Mouse (Mus musculus): ENCODE data around the gene Mgat4a. TPM values are rescaled to one million over a fixed set of nuclear protein-coding genes. Genes with fewer than 3 reads are reported as not detected.

Mgat4a gene
- 13.9 TPM for polyA plus RNA-seq (2017; shearing (Covaris generic))

DNA sequence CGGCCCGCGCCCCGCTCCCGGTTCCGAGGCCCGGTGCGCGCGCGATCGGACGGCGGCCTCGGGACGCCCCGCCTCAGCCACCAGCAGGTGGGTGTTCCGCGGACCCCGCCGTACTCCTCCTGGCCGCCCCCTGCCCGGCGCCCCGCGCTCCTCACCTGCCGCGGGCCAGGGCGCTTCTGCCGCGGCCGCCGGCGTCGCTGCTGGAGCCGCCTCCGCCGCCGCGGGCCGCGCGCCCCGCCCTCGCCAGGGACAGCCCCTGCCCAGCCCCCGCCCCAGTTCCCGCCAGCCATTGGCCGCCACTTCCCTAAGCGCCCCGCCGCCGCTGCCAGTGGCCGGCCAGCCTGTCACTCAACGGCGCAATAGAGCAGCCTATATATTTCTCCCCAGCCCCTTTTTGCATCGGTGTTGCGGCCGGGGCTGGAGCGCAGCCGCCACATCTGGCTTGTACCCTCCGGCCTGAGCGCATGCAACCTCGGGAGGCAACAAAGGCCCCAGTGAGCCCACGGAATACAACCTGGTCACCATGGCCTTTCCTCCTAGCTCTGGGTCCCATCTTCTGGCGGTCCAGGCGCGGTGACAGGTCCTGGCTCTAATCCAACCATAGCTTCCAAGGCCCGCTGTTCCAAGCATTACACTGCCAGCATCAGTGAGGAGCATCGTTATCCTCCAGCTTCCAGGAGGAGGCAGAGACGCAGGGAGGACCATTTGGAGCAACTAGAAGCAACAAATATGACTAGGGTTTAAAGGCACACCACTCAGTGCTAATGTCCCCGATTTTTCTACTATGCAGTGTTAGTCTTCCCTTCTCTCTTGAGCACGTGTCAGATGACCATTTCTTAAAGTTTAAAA, at the start of gene Mgat4a:
TSS of gene Mgat4a (minus strand) at position 207 of the 849 bp plus-strand sequence.

GRCm38 (mm10) chr1:37429366-37430296, 111.2 kb downstream of the Mgat4a start, which contains the start of the genes Coa5 and Unc50:
TSS of gene Coa5 (minus strand) at chr1:37430103.
TSS of gene Unc50 (plus strand) at chr1:37430139.

Other genes with a start within 250 kb of the Mgat4a start
- gene Inpp4a, start 241.2 kb downstream of the Mgat4a start, polyA plus RNA-seq (2017; shearing (Covaris generic)), result 19.9 TPM
- 52.4 TPM for gene Coa5, start 110.9 kb downstream of the Mgat4a start, polyA plus RNA-seq (2017; shearing (Covaris generic))
- 81.8 TPM for gene Unc50, start 110.9 kb downstream of the Mgat4a start, polyA plus RNA-seq (2017; shearing (Covaris generic))
- gene 2010300C02Rik, start 179.1 kb upstream of the Mgat4a start, polyA plus RNA-seq (2017; shearing (Covaris generic)), result 0.72 TPM